Mouse (Mus musculus): Measurements from ENCODE around the gene Reps1.

Reps1 gene

GRCm38 (mm10) chr10:18139615-18140014 lies 84.0 kb downstream of the Reps1 start:
- DNase-seq (ENCODE audit: low spot score): no peak

- no peak for DNase-seq (ENCODE audit: low spot score)
Measured at GRCm38 (mm10) chr10:18141389-18141788, 85.7 kb downstream of the Reps1 start.

GRCm38 (mm10) chr10:18142231-18142630 lies 86.6 kb downstream of the Reps1 start:
- DNase-seq (ENCODE audit: low spot score): no peak

GRCm38 (mm10) chr10:18147224-18147623 lies 91.6 kb downstream of the Reps1 start:
- no peak for DNase-seq (ENCODE audit: low spot score)

GRCm38 (mm10) chr10:18162435-18162971 lies 106.8 kb downstream of the Reps1 start:
- no peak for DNase-seq (ENCODE audit: low spot score)

Data from ovary, postnatal 14 days (tissue).